Mouse (Mus musculus) limb, embryonic 14.5 days (tissue): Measurements from ENCODE around the gene 2300009A05Rik. TPM values are rescaled to one million over a fixed set of nuclear protein-coding genes. Genes with fewer than 3 reads are reported as not detected.
A peak's percentile ranks its signal among the peaks of the same experiment; 100 is the strongest.

Experiments
- ATAC-seq: fragments of 200-750 bp; cut with Nextera tagmentation; 2 replicates; pipeline ENCODE4 v1.8.0; 2017; ENCODE audit warnings: low read depth, moderate number of reproducible peaks, moderate TSS enrichment; ENCODE audit not compliant: low FRiP score
- DNase-seq: peaks from one replicate; pipeline ENCODE4 v3.0.0-alpha.2; 2015; ENCODE audit warnings: low spot score
- H3K27ac ChIP-seq: fragments of 300-500 bp; sonication (generic); replicated peaks from 2 replicates; pipeline ENCODE4 v1.5.1; 2014; ENCODE audit warnings: low read depth, mild to moderate bottlenecking, low read length, moderate library complexity, mixed read lengths
- H3K27me3 ChIP-seq: fragments of 300-500 bp; sonication (generic); 2 replicates; pipeline ENCODE4 v1.6.1; 2014; ENCODE audit warnings: low read length, mixed read lengths; ENCODE audit not compliant: control insufficient read depth, insufficient read depth
- H3K36me3 ChIP-seq: fragments of 300-500 bp; sonication (generic); 2 replicates; pipeline ENCODE4 v1.6.1; 2014; ENCODE audit warnings: mild to moderate bottlenecking, low read length, moderate library complexity, mixed read lengths; ENCODE audit not compliant: control insufficient read depth, insufficient read depth
- H3K4me1 ChIP-seq: fragments of 300-500 bp; sonication (generic); 2 replicates; pipeline ENCODE4 v1.6.1; 2014; ENCODE audit warnings: antibody characterized with exemption, low read length, mixed read lengths; ENCODE audit not compliant: control insufficient read depth, insufficient read depth
- H3K4me2 ChIP-seq: fragments of 300-500 bp; sonication (generic); replicated peaks from 2 replicates; pipeline ENCODE4 v1.6.1; 2014; ENCODE audit warnings: low read depth, mild to moderate bottlenecking, low read length, moderate library complexity; ENCODE audit not compliant: severe bottlenecking
- H3K4me3 ChIP-seq: fragments of 300-500 bp; sonication (generic); replicated peaks from 2 replicates; pipeline ENCODE4 v1.5.1; 2014; ENCODE audit warnings: low read length
- H3K9ac ChIP-seq: fragments of 300-500 bp; sonication (generic); 2 replicates; pipeline ENCODE4 v1.6.1; 2014; ENCODE audit warnings: mild to moderate bottlenecking, low read depth, low read length, moderate library complexity; ENCODE audit not compliant: severe bottlenecking
- H3K9me3 ChIP-seq: fragments of 300-500 bp; sonication (generic); 2 replicates; pipeline ENCODE4 v1.6.1; 2016; ENCODE audit warnings: low read length; ENCODE audit not compliant: control insufficient read depth
- POLR2A ChIP-seq: fragments of 200-500 bp; IDR thresholded peaks from 2 replicates; pipeline ENCODE4 v1.8.0; 2012; ENCODE audit warnings: inconsistent platforms, mild to moderate bottlenecking, moderate library complexity, borderline replicate concordance; ENCODE audit not compliant: insufficient read depth, insufficient read length; ENCODE audit errors: extremely low read depth
- WGBS: fragments of 180-500 bp; shearing (Covaris S2); extraction: QIAGEN DNeasy Blood & Tissue Kit; methylation state at CpG from one replicate; pipeline ENCODE4 v1.1.7; 2014; 5-methylcytosine and 5-hydroxymethylcytosine counted together
- polyA plus RNA-seq, 2 experiments: library from polyadenylated mRNA; depleted of rRNA in 1 of 2; stranded (reverse) in 1 of 2; unstranded in 1 of 2; fragments of >200 nt; fragmentation: Nextera tagmentation in 1 of 2; extraction: Ambion mirVana in 1 of 2; gene quantifications; 2 replicates each; pipeline versions ENCODE4 v1.2.1 to v1.2.3; 2012 to 2014

The 2300009A05Rik gene
- polyA plus RNA-seq, 2 experiments = 23.0 to 41.0 TPM

GRCm38 (mm10) chr9:63378174-63378573 is 20.9 kb downstream of the 2300009A05Rik start:
- Histone ChIP-seq H3K9ac (peak overlapping the region; percentile 88), H3K4me1 (peaks cover 22% of the 10 kb centered on the region), H3K27me3 (no peaks in the 10 kb centered on the region), H3K9me3 (no peaks in the 10 kb centered on the region), H3K4me2 (peak overlapping the region; percentile 86), H3K27ac (no peak overlapping the region), H3K36me3 (peaks cover 9% of the 10 kb centered on the region), H3K4me3 (peak overlapping the region; percentile 71)
- no peak for ATAC-seq
- 16% methylated on average over 8 of the region's 8 CpGs for WGBS
- TF ChIP-seq POLR2A = no peak
- DNase-seq = no peak

GRCm38 (mm10) chr9:63377270-63378142 is 21.5 kb downstream of the 2300009A05Rik start, which contains the start of gene Map2k5:
Gene Map2k5, minus strand, starts transcription at chr9:63377902.
- peak; percentile 35; the same call in 1 of the 2 replicates for TF ChIP-seq POLR2A
- Histone ChIP-seq H3K4me3 (peak within 1 kb of the TSS; percentile 71), H3K27ac (peak within 1 kb of the TSS; percentile 71), H3K4me1 (peaks cover 22% of the 10 kb centered on the region), H3K9ac (peak within 1 kb of the TSS; percentile 88), H3K4me2 (peak within 1 kb of the TSS; percentile 86), H3K27me3 (no peaks in the 10 kb centered on the region), H3K9me3 (no peaks in the 10 kb centered on the region), H3K36me3 (peaks cover 11% of the 10 kb centered on the region)
- DNase-seq = peak; percentile 90
- WGBS = 1% methylated on average over 51 of the region's 58 CpGs
- peak; percentile 96 for ATAC-seq

GRCm38 (mm10) chr9:63373315-63373714 is 25.7 kb downstream of the 2300009A05Rik start:
- no peak overlapping the region for H3K27ac ChIP-seq
- H3K9ac ChIP-seq = no peak overlapping the region
- DNase-seq (no peak), ATAC-seq (no peak)
- H3K4me2 ChIP-seq = no peak overlapping the region
- no peaks in the 10 kb centered on the region for H3K27me3 ChIP-seq
- no peak for TF ChIP-seq POLR2A
- H3K36me3 ChIP-seq = peaks cover 35% of the 10 kb centered on the region
- H3K9me3 ChIP-seq = no peaks in the 10 kb centered on the region
- 88% methylated on average over 2 of the region's 2 CpGs for WGBS
- H3K4me3 ChIP-seq = no peak overlapping the region
- H3K4me1 ChIP-seq = peaks cover 19% of the 10 kb centered on the region

- TF ChIP-seq POLR2A = no peak
- DNase-seq (no peak), ATAC-seq (no peak)
- 77% methylated on average over 8 of the region's 8 CpGs for WGBS
- no peaks in the 10 kb centered on the region for H3K27me3 ChIP-seq
- H3K9ac ChIP-seq = no peak overlapping the region
- no peak overlapping the region for H3K4me2 ChIP-seq
- no peak overlapping the region for H3K4me3 ChIP-seq
- H3K9me3 ChIP-seq = no peaks in the 10 kb centered on the region
- peaks cover 35% of the 10 kb centered on the region for H3K36me3 ChIP-seq
- H3K27ac ChIP-seq = no peak overlapping the region
- H3K4me1 ChIP-seq = peaks cover 17% of the 10 kb centered on the region
Measured at GRCm38 (mm10) chr9:63372541-63372940, 26.5 kb downstream of the 2300009A05Rik start.

GRCm38 (mm10) chr9:63360410-63360809 is 38.6 kb downstream of the 2300009A05Rik start:
- peaks cover 30% of the 10 kb centered on the region for H3K36me3 ChIP-seq
- no peak for TF ChIP-seq POLR2A
- no peak overlapping the region for H3K9ac ChIP-seq
- H3K9me3 ChIP-seq = no peaks in the 10 kb centered on the region
- ATAC-seq = no peak
- no peak overlapping the region for H3K27ac ChIP-seq
- H3K27me3 ChIP-seq = no peaks in the 10 kb centered on the region
- DNase-seq = no peak
- no peak overlapping the region for H3K4me2 ChIP-seq
- no peaks in the 10 kb centered on the region for H3K4me1 ChIP-seq
- H3K4me3 ChIP-seq = no peak overlapping the region
- 48% methylated on average over 3 of the region's 3 CpGs for WGBS
